Mouse (Mus musculus) heart, adult 2 months (tissue): Measurements from ENCODE around the gene 4930402H24Rik.

ENCODE experiments used
- CTCF ChIP-seq: fragments of 200-600 bp; IDR thresholded peaks from 2 replicates; pipeline ENCODE4 v1.8.1; 2022; ENCODE audit warnings: antibody characterized with exemption, mild to moderate bottlenecking, moderate library complexity
- EP300 ChIP-seq: fragments of 200-500 bp; IDR thresholded peaks from 2 replicates; pipeline ENCODE4 v1.6.1; 2011; ENCODE audit warnings: low read depth, low read length, control low read depth; ENCODE audit not compliant: insufficient read depth
- POLR2A ChIP-seq: fragments of 200-500 bp; IDR thresholded peaks from 2 replicates; pipeline ENCODE4 v1.6.1; 2011; ENCODE audit warnings: mild to moderate bottlenecking, low read depth, low read length, control low read depth; ENCODE audit not compliant: insufficient read depth

- TF ChIP-seq CTCF = no peak
- no peak for TF ChIP-seq POLR2A
- TF ChIP-seq EP300 = no peak
These were observed 199.1 kb downstream of the 4930402H24Rik start for GRCm38 (mm10) chr2:130707057-130707456.
